Mouse (Mus musculus): Measurements from ENCODE around the gene Rgs6. TPM values are rescaled to one million over a fixed set of nuclear protein-coding genes. Genes with fewer than 3 reads are reported as not detected.

Gene Rgs6
- total RNA-seq, 2 experiments from 2014 or later = 12.6 to 13.8 TPM

DNA sequence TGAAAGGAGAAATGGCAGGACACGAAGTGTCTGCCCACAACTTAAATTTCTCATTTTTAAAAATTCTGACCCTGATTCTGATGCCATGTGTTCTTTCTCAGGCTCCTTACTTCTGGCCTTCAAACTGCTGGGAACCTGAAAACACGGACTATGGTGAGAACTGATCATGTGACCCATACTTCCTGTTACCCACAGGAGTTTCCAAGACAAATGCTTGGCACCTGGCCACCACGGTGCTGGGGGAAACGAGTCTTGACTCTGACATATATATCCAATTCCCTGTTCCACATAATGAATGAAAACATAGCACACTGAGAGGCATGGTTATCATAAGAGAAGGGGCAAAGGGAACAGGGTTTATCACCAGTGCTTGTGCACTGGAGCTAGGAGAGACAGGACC lies 464.3 kb downstream of the Rgs6 start:
- no peak for DNase-seq (ENCODE audit: low spot score)
- intact Hi-C loops (cut with DNase I) = no loop called here

DNA sequence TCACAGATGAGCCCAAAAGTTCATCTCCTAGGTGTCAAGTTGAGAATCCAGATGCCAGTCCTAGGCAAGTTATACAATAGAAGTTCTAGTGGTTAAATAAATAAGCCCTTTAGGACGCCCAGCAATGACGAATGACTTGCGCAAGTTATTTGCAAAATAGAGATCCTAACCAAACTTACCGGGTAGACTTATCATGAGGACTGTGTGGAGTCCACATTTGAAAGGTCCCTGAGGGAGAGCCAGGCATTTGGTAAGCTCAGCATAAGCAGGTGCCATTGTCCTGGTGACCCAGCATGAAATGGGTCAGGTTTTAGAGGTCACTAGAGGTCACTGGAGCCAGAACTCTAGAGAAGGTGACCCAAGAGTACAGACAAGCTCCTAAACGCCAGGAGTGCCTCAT lies 467.6 kb downstream of the Rgs6 start:
- no peak for DNase-seq (ENCODE audit: low spot score)
- intact Hi-C loops (cut with DNase I) = no loop called here

DNA sequence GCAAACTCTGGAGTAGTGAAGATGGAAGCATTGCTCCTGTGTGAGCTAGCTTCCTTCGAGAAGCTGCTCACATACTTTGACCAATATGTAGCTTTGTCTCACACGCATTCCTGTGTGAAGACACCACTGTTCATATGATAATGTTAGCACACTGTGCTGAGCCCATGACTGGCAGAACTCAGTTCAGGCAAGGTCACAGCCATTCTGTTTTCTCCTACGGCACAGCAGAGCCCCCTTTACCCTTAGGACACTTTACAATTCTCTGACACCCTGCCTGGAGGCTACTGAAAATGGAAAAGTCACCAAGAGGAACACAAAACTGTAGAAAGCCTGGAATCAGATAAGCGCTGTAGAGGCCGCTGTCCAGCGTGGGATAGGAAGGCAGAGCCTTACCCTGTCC lies 478.3 kb downstream of the Rgs6 start:
- no peak for DNase-seq (ENCODE audit: low spot score)
- intact Hi-C loops (cut with DNase I) = no loop called here

DNA sequence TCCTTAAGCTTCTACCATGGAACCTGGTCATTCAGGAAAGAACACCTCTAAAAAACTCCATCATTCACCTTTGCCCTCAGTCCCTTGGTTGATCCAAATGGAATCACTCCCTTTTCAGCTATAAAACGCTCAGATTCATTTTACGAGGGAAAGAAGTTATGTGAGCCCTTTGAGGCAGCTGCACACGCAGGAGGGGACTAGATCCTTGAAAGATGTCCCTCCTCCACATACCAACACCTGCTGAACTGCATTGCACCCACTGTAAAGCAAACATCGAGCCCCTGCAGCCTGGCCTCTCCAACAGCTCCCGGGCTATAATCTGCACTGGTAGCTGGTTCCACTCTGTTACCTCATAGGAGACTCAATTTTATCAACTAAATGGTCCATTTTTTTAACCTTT lies 482.8 kb downstream of the Rgs6 start:
- intact Hi-C loops (cut with DNase I) = no loop called here
- no peak for DNase-seq (ENCODE audit: low spot score)

DNA sequence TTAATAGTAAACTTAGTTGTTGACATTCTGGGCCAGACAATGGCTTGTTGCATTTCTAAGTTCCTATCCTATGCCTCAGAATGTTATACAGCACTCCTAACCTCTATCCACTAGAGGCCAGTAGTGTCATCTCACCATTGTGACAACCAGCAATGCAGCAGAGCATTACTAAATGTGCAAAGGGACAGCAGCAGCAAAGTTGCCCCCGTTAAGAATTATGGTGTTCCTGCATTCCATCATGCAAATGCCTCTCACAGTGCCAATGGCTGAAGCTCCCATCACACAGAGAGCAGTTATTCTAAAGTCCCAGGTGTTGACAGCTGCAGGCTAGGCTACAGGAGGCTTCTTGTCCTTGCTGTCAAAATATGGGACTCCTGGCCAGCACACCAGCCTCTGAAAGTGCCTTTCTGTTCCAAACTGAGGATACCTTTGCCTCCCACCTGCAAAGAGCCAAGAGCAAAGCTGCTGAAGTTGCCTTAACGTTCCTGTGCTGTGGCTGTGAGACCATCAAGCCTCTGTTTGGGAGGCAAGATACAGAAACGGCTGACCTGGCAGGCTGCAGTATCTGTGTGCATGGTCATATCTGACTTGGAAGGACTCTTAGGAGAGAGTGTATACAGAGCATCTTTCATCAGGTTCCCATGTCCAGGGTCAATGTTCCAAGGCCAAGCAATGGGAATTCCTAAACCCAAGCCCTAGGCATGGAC lies 484.2 kb downstream of the Rgs6 start:
- no peak for DNase-seq (ENCODE audit: low spot score)
- intact Hi-C loops (cut with DNase I) = loop anchor here (2.0 kb wide), 1 partner anchor 38 kb away; no protein-coding TSS in a partner anchor

DNA sequence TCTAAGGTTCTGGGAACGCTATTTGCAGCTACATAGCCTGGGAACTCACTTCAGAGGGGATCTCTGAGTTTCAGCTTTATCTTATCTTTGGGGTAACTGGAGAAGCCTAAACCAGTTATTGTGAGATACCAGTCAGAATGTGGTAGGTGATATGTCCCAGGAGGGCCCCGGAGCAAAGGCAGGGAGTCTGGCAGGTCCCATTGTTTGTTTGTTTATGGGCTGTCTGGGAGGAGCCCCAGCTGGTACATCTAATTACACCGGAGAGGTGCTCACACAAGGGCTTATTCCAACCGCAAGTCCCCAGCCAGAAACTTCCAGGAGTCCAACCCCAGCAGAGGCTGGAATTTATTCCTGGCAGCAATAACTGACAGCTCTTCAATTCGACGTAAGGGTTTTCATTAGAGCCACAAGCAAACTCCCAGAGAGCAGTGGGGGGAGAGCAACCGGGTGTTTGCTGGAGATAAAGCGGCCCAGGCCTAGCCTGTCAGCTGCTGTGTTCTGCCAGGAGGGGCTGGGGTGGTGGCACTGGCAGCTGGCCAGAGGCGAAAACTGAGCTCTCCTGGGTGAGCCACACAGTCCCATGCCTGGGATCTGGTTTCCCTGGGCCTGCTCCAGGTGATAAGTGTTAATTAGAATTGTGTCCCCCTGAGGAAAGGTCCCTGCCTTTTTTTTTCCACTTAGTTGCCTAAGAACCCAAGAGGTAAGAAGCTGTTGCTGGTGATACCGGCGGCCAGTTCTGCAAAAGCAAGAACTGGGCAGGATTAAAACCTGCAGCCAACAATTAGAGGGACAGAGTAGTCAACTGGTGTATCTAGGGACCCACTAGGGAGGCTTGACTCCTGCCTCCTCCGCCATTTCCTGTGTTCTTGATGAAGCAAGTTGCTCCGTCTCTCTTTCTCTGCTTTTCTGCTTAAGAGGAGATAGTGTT lies 485.1 kb downstream of the Rgs6 start:
- DNase-seq (ENCODE audit: low spot score) = peak; percentile 31
- intact Hi-C loops (cut with DNase I) = loop anchor here (2.0 kb wide), 1 partner anchor 38 kb away; no protein-coding TSS in a partner anchor

DNA sequence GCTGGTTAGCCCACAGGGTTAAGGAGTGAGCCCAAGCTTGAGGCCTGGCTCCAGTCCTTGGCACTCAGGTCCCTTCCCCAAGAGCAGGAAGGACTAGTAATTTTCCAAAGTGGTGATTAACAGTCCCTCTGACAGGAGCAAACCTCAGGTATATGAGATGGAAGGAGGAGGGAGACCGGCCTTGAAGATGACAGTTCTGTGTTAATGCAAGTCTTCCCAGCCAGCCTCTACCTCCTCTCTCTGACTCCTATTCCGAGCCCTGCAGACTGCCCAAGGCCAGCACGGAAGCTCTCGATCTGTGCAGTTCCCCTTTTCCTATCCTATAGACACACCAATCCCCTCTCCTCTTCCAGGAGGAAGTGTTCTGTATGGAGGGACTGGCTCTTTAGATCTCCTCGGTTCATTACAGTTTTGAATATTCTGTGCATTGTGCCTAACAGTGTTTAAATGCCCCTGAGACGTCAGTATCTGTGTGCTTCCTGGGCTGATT lies 485.8 kb downstream of the Rgs6 start:
- intact Hi-C loops (cut with DNase I) = loop anchor here (2.0 kb wide), 1 partner anchor 37 kb away; no protein-coding TSS in a partner anchor
- DNase-seq (ENCODE audit: low spot score) = no peak

DNA sequence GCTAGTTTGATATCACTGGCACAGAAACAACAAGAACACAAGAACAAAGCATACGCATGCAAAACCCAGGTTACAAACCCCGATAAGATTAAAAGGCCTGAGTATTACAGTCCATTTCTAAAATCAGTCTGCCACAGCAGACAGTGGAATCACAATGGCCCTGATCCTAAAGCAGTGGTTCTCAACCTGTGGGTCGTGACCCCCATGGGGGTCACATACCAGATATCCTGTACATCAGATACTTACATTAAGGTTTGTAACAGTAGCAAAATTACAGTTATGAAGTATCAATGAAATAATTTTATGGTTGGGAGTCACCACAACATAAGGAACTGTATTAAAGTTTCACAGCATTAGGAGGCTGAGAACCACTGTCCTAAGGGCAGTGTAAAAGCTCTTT lies 488.1 kb downstream of the Rgs6 start:
- no peak for DNase-seq (ENCODE audit: low spot score)
- intact Hi-C loops (cut with DNase I) = no loop called here

DNA sequence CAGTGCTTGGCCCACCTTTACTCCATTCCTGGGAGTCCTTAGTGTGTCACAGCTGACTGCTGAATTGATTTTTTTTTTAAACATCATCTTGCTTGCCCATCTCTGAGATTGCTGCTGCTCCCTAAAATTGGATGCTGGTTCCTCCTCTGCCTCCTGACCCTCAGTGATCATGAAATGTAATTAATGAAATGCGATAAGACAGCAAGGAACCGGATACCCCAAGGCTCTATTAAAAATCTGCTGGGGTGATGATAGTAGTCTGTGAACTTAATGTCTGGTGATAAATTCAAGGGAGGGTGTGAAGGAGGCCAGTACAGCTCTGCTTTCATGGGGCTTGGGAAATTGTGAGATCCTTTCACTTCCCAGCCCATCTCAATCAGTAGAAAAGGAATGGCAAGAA lies 489.4 kb downstream of the Rgs6 start:
- DNase-seq (ENCODE audit: low spot score) = no peak
- intact Hi-C loops (cut with DNase I) = no loop called here

DNA sequence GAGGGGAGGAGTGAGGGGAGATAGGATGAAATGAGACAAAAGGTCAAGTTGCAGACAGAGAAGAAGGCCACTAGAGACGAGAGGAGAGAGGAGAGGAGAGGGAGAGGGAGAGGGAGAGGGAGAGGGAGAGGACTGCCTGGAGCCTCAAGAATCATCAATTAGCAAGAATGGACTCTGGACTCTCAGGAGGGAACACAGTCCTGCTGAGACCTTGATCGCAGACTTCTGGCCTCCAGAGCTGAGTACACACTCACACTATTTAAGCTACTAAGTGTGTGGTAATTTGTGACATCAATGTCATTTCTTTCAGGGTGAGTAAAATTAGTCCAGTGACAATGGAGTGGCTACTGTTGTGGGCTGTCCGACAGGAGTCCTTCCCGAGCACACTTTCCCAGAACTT lies 495.3 kb downstream of the Rgs6 start:
- no peak for DNase-seq (ENCODE audit: low spot score)

DNA sequence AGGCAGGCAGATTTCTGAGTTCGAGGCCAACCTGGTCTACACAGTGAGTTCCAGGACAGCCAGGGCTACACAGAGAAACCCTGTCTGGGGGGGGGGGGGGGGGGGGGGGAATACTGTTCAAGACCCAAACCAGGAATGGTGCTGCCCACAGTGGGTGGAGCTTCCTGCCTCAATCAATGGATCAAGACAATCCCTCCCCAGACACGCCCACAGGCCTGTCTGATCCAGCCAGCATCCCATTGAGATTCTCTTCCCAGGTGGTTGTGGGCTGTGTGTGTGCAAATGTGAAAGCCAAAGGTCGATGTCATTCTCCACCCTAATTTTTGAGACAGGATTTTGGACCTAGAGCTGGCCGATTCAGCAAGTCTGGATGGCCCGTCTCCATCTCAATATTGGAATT lies 496.5 kb downstream of the Rgs6 start:
- intact Hi-C loops (cut with DNase I) = no loop called here

More for the DNA sequence above, 495.3 kb downstream of the Rgs6 start:
- intact Hi-C loops (cut with DNase I) = no loop called here

DNA sequence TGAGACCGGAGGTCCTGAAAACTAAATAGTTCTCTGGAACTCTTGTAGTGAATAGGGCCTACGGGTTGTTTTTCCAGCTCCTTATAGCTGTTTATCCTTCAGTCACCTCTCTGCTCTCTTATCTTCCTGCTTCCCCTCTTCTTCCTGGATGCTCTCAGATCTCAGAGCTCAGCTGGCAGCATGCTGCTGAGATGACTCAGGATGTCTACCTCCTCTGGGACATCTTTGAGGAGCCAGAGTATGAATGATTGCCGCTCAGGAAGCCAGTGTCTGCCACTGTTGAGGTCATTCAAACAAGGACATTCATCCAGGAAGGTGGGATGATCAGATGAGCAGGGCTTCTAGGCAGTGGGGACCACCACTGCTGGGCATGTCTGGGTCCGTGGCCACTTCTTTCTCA lies 498.9 kb downstream of the Rgs6 start:
- intact Hi-C loops (cut with DNase I) = no loop called here
- DNase-seq (ENCODE audit: low spot score) = no peak

More for the DNA sequence above, 496.5 kb downstream of the Rgs6 start:
- DNase-seq (ENCODE audit: low spot score) = no peak

DNA sequence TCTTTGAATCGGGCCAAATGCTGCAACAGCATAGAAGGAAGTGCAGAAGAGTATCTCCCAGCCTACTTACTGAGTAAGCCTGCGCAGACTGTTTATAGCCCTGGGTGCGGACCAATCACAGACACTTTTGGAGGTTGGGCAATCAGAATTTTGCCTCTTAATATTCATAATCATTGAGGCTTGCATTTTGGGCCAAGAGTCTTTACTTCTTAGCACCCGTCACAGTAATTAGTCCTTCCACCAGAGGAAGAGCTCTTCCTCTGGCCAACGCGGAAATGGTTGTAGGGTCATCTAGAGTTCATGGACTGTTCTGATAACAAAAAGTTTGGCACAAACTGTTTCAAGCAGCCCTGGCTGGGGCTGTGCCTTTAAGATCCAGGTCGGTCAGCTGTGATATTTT lies 499.5 kb downstream of the Rgs6 start:
- DNase-seq (ENCODE audit: low spot score) = no peak
- intact Hi-C loops (cut with DNase I) = no loop called here

DNA sequence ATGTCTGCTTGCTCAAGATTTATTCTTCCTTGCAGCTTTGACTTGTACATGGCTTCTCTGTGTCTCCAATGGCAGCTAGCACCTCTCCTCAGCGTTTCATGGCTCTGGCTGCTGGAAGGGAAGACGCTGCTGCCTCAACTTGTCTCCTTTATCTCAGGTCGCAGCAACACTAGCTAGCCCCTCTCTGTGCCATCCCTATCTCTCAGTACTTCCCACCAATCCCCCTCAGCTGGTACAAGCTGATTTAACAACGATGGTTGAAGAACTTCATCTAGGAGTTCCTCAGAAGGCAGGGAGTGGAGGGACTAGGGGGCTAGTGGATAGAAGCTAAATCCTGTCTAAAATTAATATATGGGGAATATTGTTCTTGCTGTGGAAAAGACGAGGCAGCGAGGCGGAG lies 503.9 kb downstream of the Rgs6 start:
- intact Hi-C loops (cut with DNase I) = no loop called here
- no peak for DNase-seq (ENCODE audit: low spot score)

DNA sequence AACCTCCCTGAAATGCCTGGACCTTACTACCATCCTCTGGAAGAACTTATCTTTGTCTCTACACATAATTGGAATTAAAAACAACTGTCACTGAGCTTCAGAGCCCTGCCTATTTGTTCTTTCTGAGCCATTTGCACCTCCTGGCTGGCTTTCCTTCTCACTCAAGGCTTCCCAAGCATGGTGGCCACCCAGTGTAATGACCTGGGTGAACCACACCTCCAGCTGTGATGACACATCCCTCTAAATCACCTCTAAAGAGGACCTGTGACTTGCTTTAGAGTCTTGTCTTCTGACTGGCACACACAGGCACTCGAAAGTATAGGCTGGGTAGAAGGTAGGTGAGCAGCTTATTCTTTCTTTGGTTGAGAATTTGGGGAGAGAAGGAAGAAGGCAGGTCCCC lies 509.7 kb downstream of the Rgs6 start:
- DNase-seq (ENCODE audit: low spot score) = no peak
- intact Hi-C loops (cut with DNase I) = no loop called here

DNA sequence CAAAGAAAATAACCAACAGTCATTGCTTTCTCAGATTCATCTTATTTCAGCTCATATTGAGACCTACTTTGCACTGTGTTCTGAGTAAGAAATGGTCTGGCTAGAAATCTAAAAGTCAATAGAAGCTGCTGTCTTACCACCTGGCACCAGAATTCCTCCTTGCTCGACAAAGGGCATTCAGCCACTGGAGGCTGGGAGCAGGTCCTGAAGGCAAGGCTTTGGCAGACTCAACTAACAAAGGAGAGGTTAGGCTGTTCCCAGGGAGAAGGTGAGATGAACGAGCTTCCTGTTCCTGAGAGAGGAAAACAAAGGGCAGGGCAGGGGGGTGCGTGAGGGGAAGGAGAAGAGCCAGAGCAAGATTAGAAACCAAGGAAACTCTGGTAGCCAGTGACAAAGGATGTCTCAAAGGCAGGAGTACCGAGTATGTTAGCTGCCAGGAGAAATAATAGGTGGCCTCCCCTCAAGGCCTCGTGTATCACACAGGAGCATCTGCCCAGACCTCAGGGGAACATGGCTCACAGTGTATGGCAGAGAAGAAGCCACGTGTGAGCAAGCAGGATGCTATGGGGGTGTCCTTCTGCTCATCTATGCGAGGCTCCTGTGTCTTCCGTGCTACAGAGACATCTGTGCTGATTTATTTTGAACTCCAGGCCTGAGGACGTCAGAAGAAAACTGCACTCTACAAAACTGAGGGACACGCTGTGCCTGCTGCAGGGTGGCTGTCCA lies 510.7 kb downstream of the Rgs6 start:
- no peak for DNase-seq (ENCODE audit: low spot score)
- intact Hi-C loops (cut with DNase I) = no loop called here

DNA sequence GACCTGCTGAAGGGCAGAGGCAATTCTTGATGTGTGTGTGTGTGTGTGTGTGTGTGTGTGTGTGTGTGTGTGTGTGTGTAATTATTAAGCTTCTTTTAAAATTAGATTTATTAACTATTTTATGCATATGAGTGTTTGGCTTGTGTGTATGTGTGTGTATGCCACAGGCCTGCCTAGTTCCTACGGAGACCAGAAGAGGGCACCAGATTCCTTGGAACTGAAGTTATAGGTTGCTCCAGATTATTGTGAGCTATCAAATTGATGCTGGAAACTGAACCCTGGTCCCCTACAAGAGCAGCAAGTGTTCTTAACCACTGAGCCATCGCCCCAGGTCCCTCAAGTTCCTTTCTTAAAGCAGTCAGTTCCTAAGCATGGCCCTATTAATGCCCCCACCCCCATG lies 511.8 kb downstream of the Rgs6 start:
- intact Hi-C loops (cut with DNase I) = no loop called here
- DNase-seq (ENCODE audit: low spot score) = no peak

DNA sequence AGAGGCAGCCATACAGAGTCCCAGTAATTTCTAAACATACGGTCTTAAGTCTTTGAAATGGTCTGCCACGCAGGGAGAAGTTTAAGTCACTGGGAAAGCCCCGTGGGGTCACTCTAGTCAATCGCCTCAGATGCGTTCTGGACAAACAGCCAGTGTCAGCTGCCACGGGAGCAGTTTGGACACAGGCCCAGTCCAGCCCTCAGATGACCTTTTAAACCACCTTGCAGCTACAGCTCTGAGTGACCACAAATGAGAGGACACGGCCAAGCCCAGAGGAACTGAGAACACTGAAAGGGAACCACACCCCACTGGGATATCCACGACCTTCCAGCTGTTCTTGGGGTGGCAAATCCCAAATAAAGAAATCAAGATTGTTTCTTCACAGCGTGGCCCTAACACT lies 512.3 kb downstream of the Rgs6 start:
- intact Hi-C loops (cut with DNase I) = no loop called here
- peak; percentile 70 for DNase-seq (ENCODE audit: low spot score)

DNA sequence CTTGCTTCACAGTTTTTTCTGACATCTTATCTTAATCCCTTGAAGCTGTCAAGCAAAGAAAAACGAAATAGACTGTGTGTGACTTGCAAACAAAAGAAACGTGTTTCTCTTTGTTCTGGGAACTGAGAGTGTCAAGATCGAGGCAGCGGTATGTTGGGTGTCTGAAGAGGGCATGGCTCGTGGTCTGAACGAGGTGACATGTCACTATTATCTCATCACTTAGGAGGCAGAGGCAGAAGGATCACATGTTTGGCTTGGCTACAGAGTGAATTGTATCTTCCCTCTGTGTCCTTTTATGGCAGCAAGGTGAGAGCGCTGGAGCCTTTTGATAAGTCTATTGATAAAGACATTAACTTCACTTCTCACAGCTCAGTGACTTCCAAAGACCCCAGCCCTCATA lies 512.8 kb downstream of the Rgs6 start:
- intact Hi-C loops (cut with DNase I) = no loop called here
- DNase-seq (ENCODE audit: low spot score) = no peak

DNA sequence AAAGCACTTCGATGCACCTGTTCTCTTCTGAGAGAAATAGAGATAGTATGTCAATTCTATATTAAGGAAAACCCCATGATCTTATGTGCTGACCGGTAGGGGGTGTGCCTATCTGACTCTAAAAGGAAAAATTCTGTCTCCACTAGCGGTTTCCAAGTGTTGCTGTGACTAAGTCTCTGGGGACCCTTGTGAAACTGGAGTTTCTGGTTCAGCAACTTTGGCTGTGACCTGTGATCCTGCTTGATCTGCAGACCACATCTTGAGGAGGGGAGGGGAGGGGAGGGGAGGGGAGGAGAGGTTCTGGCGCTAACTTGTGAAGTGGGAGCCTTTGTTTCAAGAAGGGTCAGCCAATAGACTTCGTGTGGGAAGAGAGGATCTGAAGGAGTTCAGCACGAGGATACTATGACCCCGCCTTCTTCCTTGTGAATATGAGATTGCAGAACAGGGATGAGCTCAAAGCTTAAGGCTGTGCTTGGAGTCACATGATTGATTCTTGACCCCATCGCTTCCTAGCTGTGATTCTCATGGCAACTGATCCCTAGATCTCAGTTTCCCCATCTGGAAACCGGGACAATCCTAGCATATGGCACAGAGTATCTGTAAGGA lies 517.5 kb downstream of the Rgs6 start:
- intact Hi-C loops (cut with DNase I) = no loop called here
- no peak for DNase-seq (ENCODE audit: low spot score)

All from heart, postnatal 25 days (tissue).